ENCODE assay signal across 16 mouse cellular contexts in the genomic region with DNA sequence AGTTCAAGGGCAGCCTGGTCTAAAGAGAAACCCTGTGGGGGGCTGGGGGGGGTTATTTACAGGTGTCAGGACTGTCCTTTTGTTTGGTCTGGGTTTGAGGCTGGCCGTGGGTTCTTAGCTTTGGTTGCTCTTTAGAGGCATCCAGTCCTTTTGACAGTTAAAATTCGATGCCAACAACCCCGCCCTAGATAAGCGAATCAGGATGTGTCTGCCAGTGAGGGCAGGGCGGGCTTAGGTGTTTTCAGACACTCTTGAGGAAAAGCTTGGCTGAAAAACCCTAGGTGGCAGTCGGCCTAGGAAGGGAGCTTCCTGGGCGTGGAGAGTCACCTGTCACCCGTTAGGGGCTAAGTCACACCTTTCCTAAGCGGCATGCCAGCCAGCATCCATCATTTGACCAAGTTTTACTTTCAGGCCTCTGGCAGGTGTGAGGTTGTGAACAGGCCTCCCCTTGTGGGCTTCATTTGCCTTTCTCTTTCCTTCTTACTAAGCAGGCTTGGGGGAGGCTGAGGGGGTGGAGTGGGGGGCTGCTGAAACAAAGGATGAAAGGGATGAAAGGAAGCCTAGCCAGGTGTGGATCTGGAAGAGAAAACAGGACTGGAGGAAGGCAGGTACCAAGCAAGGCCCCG.
"Had no signal": no experiment of that assay in that cellular context is flagged by ENCODE, and none has a peak within 500 bp of the region (broad histone marks: within the 10 kb centered on the region; RNA-seq: fewer than 3 reads in every experiment).

No protein-coding gene starts in this region.

- H3K4me3 ChIP-seq: limb, embryonic 15.5 days; liver, embryonic 12.5 days had no signal

- H3K4me2 ChIP-seq: limb, embryonic 15.5 days; lung, embryonic 14.5 days had no signal

- H3K36me3 ChIP-seq: liver, embryonic 12.5 days; neural tube, embryonic 13.5 days had no signal

- H3K27ac ChIP-seq: kidney, postnatal 0 days; limb, embryonic 15.5 days; liver, embryonic 12.5 days; neural tube, embryonic 13.5 days; stomach, postnatal 0 days had no signal

- H3K9ac ChIP-seq: limb, embryonic 15.5 days; lung, embryonic 14.5 days had no signal

- H3K9me3 ChIP-seq: limb, embryonic 15.5 days; liver, embryonic 12.5 days; neural tube, embryonic 13.5 days had no signal

- DNase-seq: kidney, adult 11 months; kidney, adult 9 months; kidney, postnatal 4 days; left cerebral cortex, postnatal 4 days; lung, embryonic 14.5 days; lung, postnatal 10 days; lung, postnatal 4 days; retina, postnatal 1 day; right cerebral cortex, postnatal 4 days; spleen, adult 18-20 months; thymus, postnatal 14 days had no signal

- ATAC-seq: liver, embryonic 12.5 days had no signal
